Mouse (Mus musculus) CH12.LX (cell line): ENCODE data around the gene Cdk4. TPM values are rescaled to one million over a fixed set of nuclear protein-coding genes. Genes with fewer than 3 reads are reported as not detected.

ENCODE experiments used
- DNase-seq: peaks from one replicate; pipeline ENCODE4 v3.0.0-alpha.2; 2013; ENCODE audit errors: extremely low read depth
- H3K27ac ChIP-seq: 2 replicates; pipeline ENCODE4 v1.5.1; 2012; ENCODE audit warnings: low read depth, mild to moderate bottlenecking, control low read depth, moderate library complexity; ENCODE audit not compliant: insufficient read depth
- H3K27me3 ChIP-seq: replicated peaks from 2 replicates; pipeline ENCODE3; 2012; ENCODE audit warnings: inconsistent platforms
- H3K36me3 ChIP-seq, 2 experiments: replicated peaks in 1 of 2; 2 replicates each; pipeline versions ENCODE3 to v1.6.1; 2012; ENCODE audit warnings: inconsistent platforms in 1 of 2, low read length in 1 of 2, mild to moderate bottlenecking in 1 of 2, mixed read lengths in 1 of 2, moderate library complexity in 1 of 2; ENCODE audit not compliant: control insufficient read depth in 1 of 2, insufficient read depth in 1 of 2
- H3K4me1 ChIP-seq, 2 experiments: 2 replicates each; pipeline ENCODE4 v1.6.1; 2012; ENCODE audit warnings: inconsistent platforms in 1 of 2, moderate library complexity in 1 of 2; ENCODE audit not compliant: insufficient read depth in 2 of 2, control insufficient read depth in 1 of 2
- H3K4me2 ChIP-seq: 2 replicates; pipeline ENCODE4 v1.6.1; 2012; ENCODE audit warnings: low read depth, mild to moderate bottlenecking, control low read depth; ENCODE audit not compliant: poor library complexity, insufficient read depth, severe bottlenecking
- H3K4me3 ChIP-seq, 3 experiments: fragments of 150-350 bp in 1 of 3; sonication (generic) in 1 of 3; replicated peaks in 1 of 3; 2 replicates each; pipeline versions ENCODE3 to v1.5.1; 2011 to 2012; ENCODE audit warnings: low read depth in 2 of 3, low read length in 2 of 3, mild to moderate bottlenecking in 2 of 3, moderate library complexity in 2 of 3, control low read depth in 1 of 3, improper control_type of control experiment in 1 of 3, inconsistent platforms in 1 of 3, mixed read lengths in 1 of 3; ENCODE audit not compliant: poor library complexity in 1 of 3
- H3K79me2 ChIP-seq: replicated peaks from 2 replicates; pipeline ENCODE4 v1.6.1; 2012; ENCODE audit warnings: mild to moderate bottlenecking, moderate library complexity; ENCODE audit not compliant: control insufficient read depth, poor library complexity, insufficient read depth, severe bottlenecking; ENCODE audit errors: extremely low read depth
- H3K9ac ChIP-seq: 2 replicates; pipeline ENCODE4 v1.6.1; 2012; ENCODE audit warnings: low read depth, mild to moderate bottlenecking, control low read depth, moderate library complexity; ENCODE audit not compliant: insufficient read depth
- H3K9me3 ChIP-seq: replicated peaks from 2 replicates; pipeline ENCODE3; 2012; ENCODE audit warnings: low read length, inconsistent platforms, mixed read lengths
- CHD1 ChIP-seq: IDR thresholded peaks from 2 replicates; pipeline ENCODE4 v1.6.1; 2012; ENCODE audit warnings: low read depth, low read length, improper control_type of control experiment, inconsistent platforms
- KAT2A ChIP-seq: IDR thresholded peaks from 2 replicates; pipeline ENCODE4 v1.6.1; 2012; ENCODE audit warnings: low read length, improper control_type of control experiment, inconsistent platforms; ENCODE audit not compliant: insufficient replicate concordance
- MAFK ChIP-seq: IDR thresholded peaks from 2 replicates; pipeline ENCODE4 v1.6.1; 2011; ENCODE audit warnings: low read length, improper control_type of control experiment; ENCODE audit not compliant: insufficient replicate concordance
- MAZ ChIP-seq: IDR thresholded peaks from 2 replicates; pipeline ENCODE4 v1.6.1; 2012; ENCODE audit warnings: low read depth, mild to moderate bottlenecking, inconsistent platforms, low read length, improper control_type of control experiment, moderate library complexity
- MXI1 ChIP-seq: IDR thresholded peaks from 2 replicates; pipeline ENCODE4 v1.6.1; 2011; ENCODE audit warnings: mild to moderate bottlenecking, low read depth, low read length, improper control_type of control experiment
- MYC ChIP-seq: IDR thresholded peaks from 2 replicates; pipeline ENCODE4 v1.6.1; 2011; ENCODE audit warnings: low read depth, mild to moderate bottlenecking, improper control_type of control experiment, low read length
- POLR2AphosphoS2 ChIP-seq: IDR thresholded peaks from 2 replicates; pipeline ENCODE4 v1.6.1; 2011; ENCODE audit warnings: low read depth, low read length, improper control_type of control experiment
- SIN3A ChIP-seq: IDR thresholded peaks from 2 replicates; pipeline ENCODE4 v1.6.1; 2012; ENCODE audit warnings: low read length, improper control_type of control experiment, inconsistent platforms
- SMC3 ChIP-seq: IDR thresholded peaks from 2 replicates; pipeline ENCODE4 v1.6.1; 2011; ENCODE audit warnings: low read depth, low read length, improper control_type of control experiment
- TCF12 ChIP-seq: IDR thresholded peaks from 2 replicates; pipeline ENCODE4 v1.6.1; 2014; ENCODE audit warnings: low read depth, mild to moderate bottlenecking, inconsistent platforms, low read length, improper control_type of control experiment
- dilution Hi-C: fragments of 300-500 bp; cut with MboI; formaldehyde crosslinking; loops from 2 replicates; pipeline ENCODE4 v1.14.3; 2020; ENCODE audit warnings: low sequenced_read_pairs; ENCODE audit not compliant: extremely low pct_unique_long_range_greater_than_20kb, extremely low pct_ligation_motif_present
- in situ Hi-C: fragments of 300-500 bp; cut with MboI; formaldehyde crosslinking; loops from 3 replicates; pipeline ENCODE4 v1.14.3; 2019; ENCODE audit warnings: low sequenced_read_pairs, low pct_ligation_motif_present, low pct_unique_long_range_greater_than_20kb, mixed read lengths
- polyA plus RNA-seq: library from polyadenylated mRNA; unstranded; fragments of >175 nt; gene quantifications from 2 replicates; pipeline ENCODE4 v1.2.1, GENCODE M21; 2012; ENCODE audit warnings: low read depth; ENCODE audit not compliant: insufficient read length
- total RNA-seq, 2 experiments: library from RNA; depleted of rRNA; stranded (reverse); fragments of 300-350 nt in 1 of 2; fragments of >200 nt in 1 of 2; gene quantifications; 2 replicates each; pipeline ENCODE4 v1.2.3; 2012 to 2014

Gene Cdk4
- total and polyA plus RNA-seq, 3 experiments = 257 to 921 (median 864) TPM

- peak overlapping the region in 1 of 3 experiments; percentile 74 for H3K4me3 ChIP-seq
- dilution Hi-C loops = no loop called here
- TF ChIP-seq TCF12 (peak; percentile 2; the same call in 1 of the 2 replicates), MYC (no peak), MAFK (peak; percentile 33; the same call in 1 of the 2 replicates)
- no peaks in the 10 kb centered on the region for H3K27me3 ChIP-seq
- H3K4me1 ChIP-seq = peaks cover 14 to 39% of the 10 kb centered on the region in 2 experiments
- peak overlapping the region; percentile 45; the same call in 1 of the 2 replicates for H3K9ac ChIP-seq
- peak overlapping the region; percentile 94; the same call in 1 of the 2 replicates for H3K4me2 ChIP-seq
- in situ Hi-C loops = no loop called here
- DNase-seq = no peak
- H3K9me3 ChIP-seq = no peaks in the 10 kb centered on the region
- H3K36me3 ChIP-seq = peaks cover 16 to 54% of the 10 kb centered on the region in 2 experiments
- H3K79me2 ChIP-seq = peaks cover 5% of the 10 kb centered on the region; the same call in 1 of the 2 replicates
- H3K27ac ChIP-seq = peak overlapping the region; percentile 11; the same call in 1 of the 2 replicates
Measured at GRCm38 (mm10) chr10:127043187-127043586, 20.1 kb upstream of the Cdk4 start.

- in situ Hi-C loops = no loop called here
- H3K4me1 ChIP-seq = peaks cover 6 to 18% of the 10 kb centered on the region in 2 experiments; a peak in 2 of 4 replicates
- TF ChIP-seq MAZ = no peak
- TF ChIP-seq MXI1 = no peak
- no peak for TF ChIP-seq KAT2A
- TF ChIP-seq SMC3 = no peak
- TF ChIP-seq SIN3A = no peak
- TF ChIP-seq CHD1 = no peak
- TF ChIP-seq POLR2AphosphoS2 = 0 out of 2 replicates have a peak, but pooled peaks have one; percentile 22
- TF ChIP-seq, all 38 proteins: peak for 1
Measured at GRCm38 (mm10) chr10:127047954-127048353, 15.4 kb upstream of the Cdk4 start, which contains the start of gene Cyp27b1. Gene Cyp27b1 (plus strand): TSS chr10:127048250.

GRCm38 (mm10) chr10:127048608-127049394, 14.5 kb upstream of the Cdk4 start:
- peaks cover 13 to 45% of the 10 kb centered on the region in 2 experiments for H3K36me3 ChIP-seq
- no peaks in the 10 kb centered on the region for H3K9me3 ChIP-seq
- no peak overlapping the region for H3K9ac ChIP-seq
- in situ Hi-C loops = no loop called here
- no peaks in the 10 kb centered on the region for H3K79me2 ChIP-seq
- no peak overlapping the region for H3K27ac ChIP-seq
- no peaks in the 10 kb centered on the region for H3K27me3 ChIP-seq
- no peak overlapping the region for H3K4me2 ChIP-seq
- dilution Hi-C loops = no loop called here
- no peak overlapping the region for H3K4me3 ChIP-seq
- DNase-seq = no peak
- H3K4me1 ChIP-seq = peaks cover 0 to 10% of the 10 kb centered on the region in 2 experiments; a peak in 2 of 4 replicates
- no peak for TF ChIP-seq CHD1
- TF ChIP-seq POLR2AphosphoS2 = 0 out of 2 replicates have a peak, but pooled peaks have one; percentile 24

More at GRCm38 (mm10) chr10:127047954-127048353, 15.4 kb upstream of the Cdk4 start, which contains the start of gene Cyp27b1:
- no peak within 1 kb of the TSS for H3K27ac ChIP-seq
- no peaks in the 10 kb centered on the region for H3K9me3 ChIP-seq
- no peaks in the 10 kb centered on the region; the same call in 1 of the 2 replicates for H3K79me2 ChIP-seq
- dilution Hi-C loops = no loop called here
- H3K27me3 ChIP-seq = no peaks in the 10 kb centered on the region
- no peak for DNase-seq
- peaks cover 16 to 53% of the 10 kb centered on the region in 2 experiments for H3K36me3 ChIP-seq
- no peak within 1 kb of the TSS for H3K4me3 ChIP-seq
- no peak within 1 kb of the TSS for H3K4me2 ChIP-seq
- no peak within 1 kb of the TSS for H3K9ac ChIP-seq
